Mouse (Mus musculus): Measurements from ENCODE around the gene Clic6.

DNA sequence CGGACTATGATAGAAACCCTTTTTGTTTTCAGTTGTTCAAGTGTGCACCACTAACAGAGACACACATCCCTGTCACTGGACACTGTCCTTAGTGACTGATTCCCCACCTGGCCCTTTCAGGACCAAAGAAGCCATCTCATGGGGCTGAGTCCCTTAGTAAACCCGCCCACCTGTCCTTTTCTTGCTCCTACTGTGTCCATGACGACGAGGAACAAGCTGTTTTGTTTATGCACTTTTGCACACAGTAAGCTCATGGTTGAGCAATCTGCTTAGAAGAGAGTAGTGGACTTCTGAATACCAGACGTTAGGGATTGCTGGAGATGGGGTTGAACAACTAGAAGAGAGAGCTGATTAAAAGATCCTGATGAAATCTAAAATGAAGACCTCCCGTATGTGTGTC is 52.8 kb downstream of the Clic6 start:
- TF ChIP-seq CTCF (IDR thresholded peaks at IDR 0.05; ENCODE audit: low read depth, low read length) (no peak), POLR2A (IDR thresholded peaks at IDR 0.05; ENCODE audit: borderline replicate concordance, low read depth, low read length) (no peak)

Measured in bone marrow macrophage, adult 2 months (primary cell).